Mouse (Mus musculus) kidney, postnatal 0 days (tissue): ENCODE results near the gene Mrpl2. TPM values are rescaled to one million over a fixed set of nuclear protein-coding genes. Genes with fewer than 3 reads are reported as not detected.

ENCODE experiments used
- ATAC-seq: fragments of 200-750 bp; cut with Nextera tagmentation; replicated peaks from 2 replicates; pipeline ENCODE4 v1.8.0; 2017; ENCODE audit warnings: low read depth, moderate number of reproducible peaks, moderate TSS enrichment, moderate library complexity; ENCODE audit not compliant: low FRiP score
- DNase-seq: peaks from one replicate; pipeline ENCODE4 v3.0.0-alpha.2; 2016; ENCODE audit warnings: low spot score
- H3K27ac ChIP-seq: fragments of 300-500 bp; sonication (generic); 2 replicates; pipeline ENCODE4 v1.5.1; 2014; ENCODE audit warnings: mild to moderate bottlenecking
- H3K27me3 ChIP-seq: fragments of 300-500 bp; sonication (generic); 2 replicates; pipeline ENCODE4 v1.6.1; 2014; ENCODE audit warnings: low read length, mixed read lengths; ENCODE audit not compliant: insufficient read depth
- H3K36me3 ChIP-seq: fragments of 300-500 bp; sonication (generic); 2 replicates; pipeline ENCODE4 v1.6.1; 2014; ENCODE audit warnings: low read length, mixed read lengths; ENCODE audit not compliant: insufficient read depth
- H3K4me1 ChIP-seq: fragments of 300-500 bp; sonication (generic); replicated peaks from 2 replicates; pipeline ENCODE4 v1.6.1; 2014; ENCODE audit warnings: antibody characterized with exemption, low read length, mixed read lengths; ENCODE audit not compliant: insufficient read depth
- H3K4me2 ChIP-seq: fragments of 300-500 bp; sonication (generic); 2 replicates; pipeline ENCODE4 v1.6.1; 2014; ENCODE audit warnings: mild to moderate bottlenecking, low read length, moderate library complexity, mixed read lengths
- H3K4me3 ChIP-seq: fragments of 300-500 bp; sonication (generic); replicated peaks from 2 replicates; pipeline ENCODE4 v1.5.1; 2014; ENCODE audit warnings: low read depth, low read length
- H3K9ac ChIP-seq: fragments of 300-500 bp; sonication (generic); 2 replicates; pipeline ENCODE4 v1.6.1; 2014; ENCODE audit warnings: low read depth, low read length
- H3K9me3 ChIP-seq: fragments of 300-500 bp; sonication (generic); replicated peaks from 2 replicates; pipeline ENCODE4 v1.6.1; 2016; ENCODE audit warnings: low read length, inconsistent platforms, mixed read lengths
- CTCF ChIP-seq: IDR thresholded peaks from 2 replicates; pipeline ENCODE4 v1.5.1; 2016; ENCODE audit warnings: antibody characterized with exemption, low read depth, mild to moderate bottlenecking, moderate library complexity
- WGBS: fragments of 180-500 bp; shearing (Covaris S2); extraction: QIAGEN DNeasy Blood & Tissue Kit; methylation state at CpG from one replicate; pipeline ENCODE4 v1.1.7; 2014; 5-methylcytosine and 5-hydroxymethylcytosine counted together
- polyA plus RNA-seq: library from polyadenylated mRNA; unstranded; fragments of >200 nt; fragmentation: Nextera tagmentation; extraction: Ambion mirVana; gene quantifications from 2 replicates; pipeline ENCODE4 v1.2.1, GENCODE M21; 2015

Gene Mrpl2
- polyA plus RNA-seq, 1 experiment from 2014 or later = 144 TPM

GRCm38 (mm10) chr17:46629685-46630441 lies 16.2 kb upstream of the Mrpl2 start:
- 12% methylated on average over 12 of the region's 12 CpGs for WGBS
- peak overlapping the region; percentile 80 for H3K4me2 ChIP-seq
- ATAC-seq (peak; percentile 85), DNase-seq (peak; percentile 98)
- TF ChIP-seq CTCF = peak; percentile 19; the same call in 1 of the 2 replicates
- peak overlapping the region; percentile 95; the same call in 1 of the 2 replicates for H3K9ac ChIP-seq
- H3K9me3 ChIP-seq = no peaks in the 10 kb centered on the region
- 0 out of 2 replicates have a peak, but pooled peaks cover 9% of the 10 kb centered on the region for H3K36me3 ChIP-seq
- H3K27me3 ChIP-seq = no peaks in the 10 kb centered on the region
- peak overlapping the region; percentile 91 for H3K4me3 ChIP-seq
- peaks cover 25% of the 10 kb centered on the region for H3K4me1 ChIP-seq
- H3K27ac ChIP-seq = peak overlapping the region; percentile 97

- no peak overlapping the region for H3K4me3 ChIP-seq
- peak; percentile 95 for DNase-seq
- ATAC-seq = peak; percentile 22; the same call in 1 of the 2 replicates
- no peaks in the 10 kb centered on the region for H3K27me3 ChIP-seq
- H3K4me2 ChIP-seq = peak overlapping the region; percentile 29
- H3K4me1 ChIP-seq = no peaks in the 10 kb centered on the region
- H3K9me3 ChIP-seq = no peaks in the 10 kb centered on the region
- TF ChIP-seq CTCF = peak; percentile 88
- H3K36me3 ChIP-seq = peaks cover 33% of the 10 kb centered on the region
- H3K9ac ChIP-seq = no peak overlapping the region
- H3K27ac ChIP-seq = no peak overlapping the region
- 16% methylated on average over 15 of the region's 15 CpGs for WGBS
Observed at GRCm38 (mm10) chr17:46636831-46637523, 9.1 kb upstream of the Mrpl2 start.

DNA sequence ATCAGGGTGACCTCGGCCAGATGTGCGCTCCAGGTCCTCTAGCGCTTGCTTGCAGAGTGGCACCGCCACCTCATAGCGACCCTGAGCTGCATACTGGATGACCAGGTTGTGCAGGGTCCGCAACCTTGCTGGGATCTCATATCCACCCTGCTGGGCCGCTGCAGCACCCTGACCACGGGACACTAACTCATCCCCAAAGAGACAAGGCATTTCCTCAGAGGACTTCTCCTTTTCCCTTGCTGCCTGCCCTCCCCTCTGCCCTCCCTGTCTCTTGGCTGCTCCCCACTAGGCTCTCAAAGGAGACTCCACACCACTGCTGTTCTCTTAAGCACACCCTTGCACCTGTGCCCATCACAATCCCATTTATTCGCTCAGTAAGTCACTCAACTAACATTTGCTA lies 6.1 kb upstream of the Mrpl2 start:
- Histone ChIP-seq H3K9me3 (no peaks in the 10 kb centered on the region), H3K9ac (no peak overlapping the region), H3K4me3 (no peak overlapping the region), H3K4me1 (peaks cover 8% of the 10 kb centered on the region; the same call in 1 of the 2 replicates), H3K27ac (no peak overlapping the region), H3K4me2 (no peak overlapping the region), H3K36me3 (peaks cover 30% of the 10 kb centered on the region), H3K27me3 (no peaks in the 10 kb centered on the region)
- 56% methylated on average over 9 of the region's 9 CpGs for WGBS
- DNase-seq = no peak
- no peak for ATAC-seq
- TF ChIP-seq CTCF = no peak

DNA sequence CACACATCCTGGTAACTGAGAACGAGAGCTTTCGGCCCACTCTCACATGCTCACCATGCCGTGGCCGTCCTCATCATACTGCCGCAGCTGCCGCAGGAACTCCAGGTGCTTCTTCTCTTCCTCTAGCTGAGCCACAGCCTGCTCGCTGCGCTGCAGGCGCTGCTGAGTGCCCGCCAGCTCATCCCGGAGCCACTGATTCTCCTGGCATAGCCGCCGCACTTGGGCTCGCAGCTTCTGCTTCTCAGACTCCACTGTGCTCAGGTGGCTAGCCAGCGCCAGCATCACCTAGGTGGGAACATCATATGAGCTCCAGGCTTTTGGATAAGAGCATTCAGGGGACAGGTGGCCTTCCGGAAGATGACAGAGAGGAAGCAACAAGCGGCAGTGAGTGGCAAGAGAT lies 4.0 kb upstream of the Mrpl2 start:
- no peak for ATAC-seq
- TF ChIP-seq CTCF = no peak
- WGBS = 92% methylated on average over 17 of the region's 17 CpGs

DNA sequence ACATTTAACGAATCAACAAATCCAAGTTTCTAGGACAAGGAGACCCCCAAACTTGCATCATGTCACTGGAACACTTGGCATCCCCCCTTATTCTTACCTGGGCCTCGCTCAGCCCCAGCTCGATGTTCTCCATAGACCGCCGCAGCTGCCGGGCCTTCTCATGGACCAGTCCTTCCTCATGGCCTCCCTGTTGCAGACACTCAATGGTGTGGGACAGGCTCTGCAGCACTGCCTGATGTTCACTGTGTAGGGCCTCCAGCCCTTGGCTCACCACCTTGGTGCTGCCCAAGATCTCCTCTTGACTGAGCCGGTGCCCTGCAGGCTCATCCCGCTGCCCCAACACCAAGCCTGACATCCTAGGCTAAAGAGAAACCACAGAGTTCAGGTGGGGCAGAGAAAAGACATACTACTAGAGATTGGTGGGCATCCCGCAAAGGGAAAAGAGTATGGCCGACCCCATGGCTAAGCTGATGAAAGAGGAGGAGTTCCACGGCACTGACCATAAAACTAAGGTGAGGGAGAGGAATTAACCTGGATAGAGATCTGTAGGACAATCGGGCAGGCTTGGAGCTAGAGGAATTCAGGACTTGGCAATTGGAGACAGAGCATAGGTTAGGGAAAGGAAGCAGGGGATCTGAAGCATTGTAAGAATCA lies 1.8 kb upstream of the Mrpl2 start:
- peaks cover 31% of the 10 kb centered on the region for H3K36me3 ChIP-seq
- H3K9me3 ChIP-seq = no peaks in the 10 kb centered on the region
- peak overlapping the region; percentile 75; the same call in 1 of the 2 replicates for H3K9ac ChIP-seq
- no peak for DNase-seq
- peaks cover 8% of the 10 kb centered on the region; the same call in 1 of the 2 replicates for H3K4me1 ChIP-seq
- H3K27ac ChIP-seq = peak overlapping the region; percentile 86
- no peak for TF ChIP-seq CTCF
- H3K27me3 ChIP-seq = no peaks in the 10 kb centered on the region
- no peak for ATAC-seq
- peak overlapping the region; percentile 94 for H3K4me2 ChIP-seq
- peak overlapping the region; percentile 76 for H3K4me3 ChIP-seq
- 79% methylated on average over 12 of the region's 12 CpGs for WGBS

More for the DNA sequence above, 4.0 kb upstream of the Mrpl2 start:
- H3K27me3 ChIP-seq = no peaks in the 10 kb centered on the region
- H3K27ac ChIP-seq = no peak overlapping the region
- peaks cover 8% of the 10 kb centered on the region; the same call in 1 of the 2 replicates for H3K4me1 ChIP-seq
- no peak for DNase-seq
- H3K9me3 ChIP-seq = no peaks in the 10 kb centered on the region
- no peak overlapping the region for H3K9ac ChIP-seq
- H3K4me3 ChIP-seq = no peak overlapping the region
- peaks cover 22% of the 10 kb centered on the region; the same call in 1 of the 2 replicates for H3K36me3 ChIP-seq
- no peak overlapping the region for H3K4me2 ChIP-seq
